Mouse (Mus musculus): ENCODE results near the gene Arhgef25. TPM values are rescaled to one million over a fixed set of nuclear protein-coding genes. Genes with fewer than 3 reads are reported as not detected.
A peak's percentile ranks its signal among the peaks of the same experiment; 100 is the strongest.

Gene Arhgef25
- polyA plus RNA-seq (2011; ENCODE audit: insufficient read length, low read depth, missing spikeins) = 187 TPM in 2 replicates

DNA sequence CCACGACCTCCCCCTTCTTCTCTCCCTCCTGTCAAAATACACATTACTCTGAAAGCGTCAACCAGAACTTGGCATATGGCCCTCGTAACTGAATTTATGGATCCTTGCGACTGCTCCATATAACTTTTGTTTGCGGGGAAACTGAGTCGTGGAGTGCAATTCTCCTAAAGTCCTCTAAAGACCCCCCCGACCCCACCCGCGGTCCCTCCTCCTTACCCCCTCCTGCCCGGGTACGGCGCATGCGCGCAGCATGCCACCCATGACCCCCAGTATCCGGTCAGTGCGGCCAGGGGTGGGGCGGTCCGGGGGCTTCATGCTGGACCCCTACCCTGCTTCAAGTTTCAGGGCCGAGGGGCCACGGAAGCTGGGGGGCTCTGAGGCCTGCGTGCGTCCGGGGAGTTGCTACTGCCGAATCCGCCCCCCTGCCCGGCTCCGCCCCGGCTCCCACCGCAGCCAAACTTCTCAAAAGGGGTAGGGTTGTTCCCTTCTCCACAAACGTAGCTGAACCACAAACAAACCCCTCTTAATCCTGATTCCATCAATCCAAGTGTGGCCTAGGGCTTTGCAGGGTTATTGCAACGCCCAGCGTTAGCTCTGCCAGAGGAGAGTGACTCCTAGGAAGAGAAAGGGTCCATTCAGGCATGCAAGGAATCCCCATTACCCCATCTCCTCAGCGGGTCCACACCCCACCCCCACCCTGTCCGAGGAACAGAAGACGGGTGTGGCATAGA is at the start of gene Arhgef25:
TSS of gene Arhgef25 (minus strand) at position 433 of the 731 bp plus-strand sequence.
- Histone ChIP-seq H3K4me3 (ENCODE audit: insufficient read depth, low read length) (peak within 1 kb of the TSS; percentile 91), H3K27ac (ENCODE audit: insufficient read depth, low read length) (peak within 1 kb of the TSS; percentile 100), H3K4me1 (ENCODE audit: control insufficient read depth, insufficient read depth, low read length) (peaks cover 4% of the 10 kb centered on the region)
- TF ChIP-seq CTCF (IDR thresholded peaks at IDR 0.05; ENCODE audit: borderline replicate concordance, insufficient read depth, low read length) (no peak), POLR2A (IDR thresholded peaks at IDR 0.05; ENCODE audit: low read depth, low read length) (peak; percentile 66)

DNA sequence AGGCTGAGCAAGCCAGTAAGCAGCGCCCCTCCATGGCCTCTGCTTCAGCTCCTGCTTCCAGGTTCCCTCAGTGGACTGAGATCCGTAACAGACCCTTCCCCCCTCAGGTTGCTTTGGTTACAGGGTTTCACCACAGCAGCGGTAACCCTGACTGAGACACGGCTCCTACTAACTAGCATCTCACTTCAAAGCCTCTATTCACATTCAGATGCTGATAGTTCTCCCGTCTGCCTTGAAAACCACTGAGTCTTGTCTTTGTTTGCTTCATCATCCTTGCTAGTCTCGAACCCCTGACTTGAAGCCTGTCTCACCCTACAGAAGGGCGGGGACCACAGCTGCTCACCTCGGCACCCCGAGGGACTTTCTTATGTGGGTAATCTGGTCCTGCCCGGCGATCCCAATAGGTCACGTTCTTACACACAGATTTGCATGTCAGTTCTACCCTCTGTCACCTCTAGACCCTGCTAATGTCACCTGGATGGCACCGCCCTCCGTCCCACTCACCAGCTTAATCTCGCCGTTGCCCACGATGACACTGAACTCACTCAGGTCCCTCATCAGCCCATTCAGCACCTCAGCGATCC is 48.5 kb upstream of the Arhgef25 start:
- Histone ChIP-seq H3K27ac (ENCODE audit: insufficient read depth, low read length) (no peak overlapping the region), H3K4me3 (ENCODE audit: insufficient read depth, low read length) (no peak overlapping the region), H3K4me1 (ENCODE audit: control insufficient read depth, insufficient read depth, low read length) (no peaks in the 10 kb centered on the region)
- TF ChIP-seq CTCF (IDR thresholded peaks at IDR 0.05; ENCODE audit: borderline replicate concordance, insufficient read depth, low read length) = no peak
- TF ChIP-seq POLR2A (IDR thresholded peaks at IDR 0.05; ENCODE audit: low read depth, low read length) = no peak

DNA sequence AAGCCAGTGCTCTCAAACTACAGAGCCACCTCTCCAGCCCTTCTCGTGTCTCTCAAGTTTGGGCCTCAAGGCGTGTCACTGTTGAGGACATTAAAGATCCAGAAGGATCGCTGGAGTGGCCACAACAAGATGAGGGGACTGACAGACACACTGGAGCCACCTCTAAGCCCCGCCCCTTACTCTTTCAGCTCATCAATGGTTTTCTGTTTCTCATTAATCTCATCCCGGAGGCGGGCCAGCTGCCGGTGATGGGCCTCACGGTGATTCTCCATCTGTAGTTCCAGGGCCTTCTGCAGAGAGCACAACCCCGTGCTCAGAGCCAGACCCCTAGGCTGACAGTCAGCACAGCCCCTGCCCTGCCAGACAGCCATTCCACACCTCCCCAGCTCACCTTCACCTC is 46.7 kb upstream of the Arhgef25 start:
- H3K27ac ChIP-seq (ENCODE audit: insufficient read depth, low read length) = no peak overlapping the region

DNA sequence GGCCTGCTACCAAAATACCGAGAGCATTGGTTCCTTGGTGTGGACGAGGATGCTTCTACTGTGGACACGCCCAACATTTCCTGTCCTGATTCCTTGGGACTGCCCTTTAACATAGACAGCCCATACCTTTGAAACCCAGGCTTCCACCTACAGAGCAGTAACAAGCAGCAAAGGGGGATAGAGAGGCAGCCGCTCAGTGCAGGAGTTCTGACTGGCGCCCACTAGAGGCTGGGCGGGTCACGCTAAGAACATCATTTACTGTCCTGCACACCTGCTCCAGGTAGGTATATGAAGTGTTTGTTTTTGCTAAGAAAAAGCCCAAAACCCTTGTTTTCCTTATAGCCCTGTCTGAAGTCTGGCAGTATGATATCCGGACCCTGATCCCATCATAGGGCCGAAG is 43.3 kb upstream of the Arhgef25 start:
- Histone ChIP-seq H3K4me1 (ENCODE audit: control insufficient read depth, insufficient read depth, low read length) (no peaks in the 10 kb centered on the region), H3K4me3 (ENCODE audit: insufficient read depth, low read length) (no peak overlapping the region), H3K27ac (ENCODE audit: insufficient read depth, low read length) (no peak overlapping the region)
- no peak for TF ChIP-seq CTCF (IDR thresholded peaks at IDR 0.05; ENCODE audit: borderline replicate concordance, insufficient read depth, low read length)
- TF ChIP-seq POLR2A (IDR thresholded peaks at IDR 0.05; ENCODE audit: low read depth, low read length) = no peak

More for the DNA sequence above, 46.7 kb upstream of the Arhgef25 start:
- no peaks in the 10 kb centered on the region for H3K4me1 ChIP-seq (ENCODE audit: control insufficient read depth, insufficient read depth, low read length)
- no peak for TF ChIP-seq CTCF (IDR thresholded peaks at IDR 0.05; ENCODE audit: borderline replicate concordance, insufficient read depth, low read length)
- TF ChIP-seq POLR2A (IDR thresholded peaks at IDR 0.05; ENCODE audit: low read depth, low read length) = no peak
- H3K4me3 ChIP-seq (ENCODE audit: insufficient read depth, low read length) = no peak overlapping the region

DNA sequence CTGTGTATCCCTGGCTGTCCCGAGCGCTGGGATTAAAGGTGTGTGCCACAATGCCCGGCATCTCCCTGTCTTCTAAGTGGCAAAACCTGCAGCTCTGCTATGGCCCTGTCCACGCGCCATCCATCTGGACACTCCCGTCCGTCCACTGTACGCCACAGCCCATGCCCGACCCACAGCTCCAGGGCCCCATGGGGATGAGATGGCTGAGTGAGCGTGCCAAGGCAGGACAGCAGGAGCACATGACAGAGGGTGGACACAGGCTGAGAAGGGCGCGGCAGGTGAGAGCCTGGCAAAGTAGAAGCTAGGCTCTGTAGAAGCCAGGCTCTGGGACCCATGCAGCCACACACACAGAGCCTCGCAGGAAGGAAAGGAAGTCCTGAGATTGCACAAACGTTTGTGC is 41.9 kb upstream of the Arhgef25 start:
- no peak overlapping the region for H3K4me3 ChIP-seq (ENCODE audit: insufficient read depth, low read length)

DNA sequence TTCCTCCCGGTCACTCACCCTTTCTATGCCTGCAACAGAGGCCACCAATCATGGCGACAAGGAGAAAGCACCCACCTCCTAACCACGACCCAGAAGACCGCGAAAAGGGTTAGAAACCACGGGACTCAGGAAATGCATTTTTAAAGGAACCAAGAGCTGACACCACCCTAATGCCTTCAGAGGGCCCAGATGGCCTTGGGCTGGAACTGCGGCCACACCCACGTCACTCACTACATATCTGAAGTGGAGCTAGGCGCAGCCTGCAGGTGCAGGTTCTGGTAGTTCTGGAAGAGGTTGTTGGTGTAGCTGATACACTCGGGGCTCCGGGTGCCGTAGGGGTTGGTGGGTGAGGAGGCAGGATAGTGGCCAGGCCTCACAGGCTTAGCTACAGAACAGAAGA is 40.8 kb upstream of the Arhgef25 start:
- Histone ChIP-seq H3K27ac (ENCODE audit: insufficient read depth, low read length) (no peak overlapping the region), H3K4me3 (ENCODE audit: insufficient read depth, low read length) (no peak overlapping the region), H3K4me1 (ENCODE audit: control insufficient read depth, insufficient read depth, low read length) (no peaks in the 10 kb centered on the region)
- no peak for TF ChIP-seq POLR2A (IDR thresholded peaks at IDR 0.05; ENCODE audit: low read depth, low read length)
- TF ChIP-seq CTCF (IDR thresholded peaks at IDR 0.05; ENCODE audit: borderline replicate concordance, insufficient read depth, low read length) = no peak

More for the DNA sequence above, 41.9 kb upstream of the Arhgef25 start:
- TF ChIP-seq POLR2A (IDR thresholded peaks at IDR 0.05; ENCODE audit: low read depth, low read length) = no peak
- no peak for TF ChIP-seq CTCF (IDR thresholded peaks at IDR 0.05; ENCODE audit: borderline replicate concordance, insufficient read depth, low read length)
- Histone ChIP-seq H3K27ac (ENCODE audit: insufficient read depth, low read length) (no peak overlapping the region), H3K4me1 (ENCODE audit: control insufficient read depth, insufficient read depth, low read length) (no peaks in the 10 kb centered on the region)

DNA sequence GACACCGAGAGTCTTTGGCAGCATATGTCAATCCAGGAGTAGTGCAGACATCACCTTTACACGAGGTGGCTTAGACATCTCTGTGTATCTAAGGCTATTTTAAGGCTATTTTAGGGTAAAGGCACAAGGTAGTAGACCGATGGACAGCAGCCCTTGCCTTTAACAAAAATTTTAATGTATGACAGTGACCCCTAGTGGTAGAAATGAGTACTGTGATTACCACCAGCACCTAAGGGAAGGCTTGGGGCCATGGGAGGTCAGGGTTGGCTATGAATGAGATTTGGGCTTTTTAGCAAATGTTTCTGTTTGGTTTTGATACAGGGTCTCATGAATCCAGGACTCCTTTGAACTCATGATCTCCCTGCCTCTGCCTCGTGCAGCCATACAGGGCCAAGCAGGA is 39.0 kb upstream of the Arhgef25 start:
- no peak overlapping the region for H3K27ac ChIP-seq (ENCODE audit: insufficient read depth, low read length)
- H3K4me3 ChIP-seq (ENCODE audit: insufficient read depth, low read length) = no peak overlapping the region
- TF ChIP-seq POLR2A (IDR thresholded peaks at IDR 0.05; ENCODE audit: low read depth, low read length) (no peak), CTCF (IDR thresholded peaks at IDR 0.05; ENCODE audit: borderline replicate concordance, insufficient read depth, low read length) (no peak)
- no peaks in the 10 kb centered on the region for H3K4me1 ChIP-seq (ENCODE audit: control insufficient read depth, insufficient read depth, low read length)

DNA sequence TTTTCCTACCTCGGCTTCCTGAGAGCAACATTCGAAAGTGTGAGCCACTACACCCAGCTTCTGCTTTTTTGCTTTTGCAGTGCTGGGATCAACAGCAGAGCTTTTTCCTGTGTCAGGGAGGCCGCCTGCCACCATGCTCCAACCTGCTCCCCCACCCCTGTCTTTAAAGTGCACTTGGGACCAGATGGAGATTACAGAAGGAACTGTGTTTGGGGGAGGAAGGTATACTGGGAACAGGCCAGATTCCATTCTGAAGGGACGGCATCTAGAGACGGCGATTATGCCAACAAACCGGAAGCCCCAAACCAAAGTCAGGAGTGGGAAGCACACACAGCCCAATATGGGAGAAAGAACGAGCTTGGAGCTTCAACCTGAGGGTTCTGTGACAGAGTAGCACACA is 37.3 kb upstream of the Arhgef25 start:
- no peak overlapping the region for H3K4me3 ChIP-seq (ENCODE audit: insufficient read depth, low read length)
- TF ChIP-seq POLR2A (IDR thresholded peaks at IDR 0.05; ENCODE audit: low read depth, low read length) (no peak), CTCF (IDR thresholded peaks at IDR 0.05; ENCODE audit: borderline replicate concordance, insufficient read depth, low read length) (no peak)
- H3K27ac ChIP-seq (ENCODE audit: insufficient read depth, low read length) = no peak overlapping the region
- H3K4me1 ChIP-seq (ENCODE audit: control insufficient read depth, insufficient read depth, low read length) = no peaks in the 10 kb centered on the region

DNA sequence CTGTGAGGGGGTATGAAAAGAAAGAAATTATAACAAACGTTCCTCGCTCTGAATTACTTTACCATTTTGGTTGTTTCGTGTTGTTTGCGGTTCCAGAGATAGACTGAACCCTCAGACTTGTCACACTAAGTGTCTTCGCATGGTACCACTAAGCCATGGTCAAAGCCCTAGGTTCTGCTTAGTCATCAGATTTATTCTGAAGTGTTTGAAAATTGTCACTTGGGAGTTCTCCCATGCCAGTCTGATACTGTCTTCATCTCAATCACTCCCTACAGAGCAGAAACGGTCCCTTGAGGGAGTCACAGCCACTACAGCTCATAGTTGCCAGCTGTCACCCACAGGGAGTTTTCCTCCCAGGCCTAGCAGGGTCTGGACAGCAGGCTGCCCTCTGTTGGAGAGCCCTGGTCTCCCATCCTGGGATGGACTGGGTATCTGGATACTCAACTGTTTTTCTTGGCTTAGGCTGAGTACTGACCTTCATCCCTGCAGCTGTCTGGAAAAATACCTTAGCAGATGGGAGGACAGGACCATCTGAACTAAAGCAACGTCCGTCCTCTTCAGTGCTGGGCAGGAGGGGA is 36.5 kb upstream of the Arhgef25 start:
- peak; percentile 39; the same call in 1 of the 2 replicates for TF ChIP-seq CTCF (IDR thresholded peaks at IDR 0.05; ENCODE audit: borderline replicate concordance, insufficient read depth, low read length)
- TF ChIP-seq POLR2A (IDR thresholded peaks at IDR 0.05; ENCODE audit: low read depth, low read length) = no peak
- H3K27ac ChIP-seq (ENCODE audit: insufficient read depth, low read length) = no peak overlapping the region
- H3K4me1 ChIP-seq (ENCODE audit: control insufficient read depth, insufficient read depth, low read length) = no peaks in the 10 kb centered on the region
- no peak overlapping the region for H3K4me3 ChIP-seq (ENCODE audit: insufficient read depth, low read length)

DNA sequence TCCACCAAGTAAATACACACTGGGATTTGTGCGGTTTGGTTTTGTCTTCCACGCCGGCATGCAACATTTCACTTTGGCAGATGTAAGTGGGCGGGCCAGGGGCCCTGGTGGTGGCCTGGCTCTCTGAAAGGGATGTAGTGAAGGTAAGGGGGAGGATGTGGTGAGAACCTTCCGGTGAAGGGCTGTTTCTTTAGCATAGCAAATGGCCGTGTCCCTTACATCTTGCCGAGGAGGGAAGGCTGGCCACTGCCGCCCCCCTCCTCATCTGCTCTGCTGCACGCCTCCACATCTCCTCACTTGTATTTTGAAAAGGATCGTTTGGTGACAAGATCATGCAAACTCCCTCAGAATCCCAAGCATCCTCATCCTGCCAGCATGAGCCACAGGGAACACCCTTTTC is 35.8 kb upstream of the Arhgef25 start:
- Histone ChIP-seq H3K4me1 (ENCODE audit: control insufficient read depth, insufficient read depth, low read length) (no peaks in the 10 kb centered on the region), H3K4me3 (ENCODE audit: insufficient read depth, low read length) (no peak overlapping the region), H3K27ac (ENCODE audit: insufficient read depth, low read length) (no peak overlapping the region)
- no peak for TF ChIP-seq CTCF (IDR thresholded peaks at IDR 0.05; ENCODE audit: borderline replicate concordance, insufficient read depth, low read length)
- TF ChIP-seq POLR2A (IDR thresholded peaks at IDR 0.05; ENCODE audit: low read depth, low read length) = no peak

All from embryonic fibroblast, embryonic 13.5 days (primary cell).